Mouse (Mus musculus): ENCODE measurements around the gene Ces1b.
A peak's percentile ranks its signal among the peaks of the same experiment; 100 is the strongest.

The Ces1b gene

GRCm38 (mm10) chr8:93079887-93080286, at the start of gene Ces1b:
Gene Ces1b, minus strand, starts transcription at chr8:93080017.
- no peak for DNase-seq

GRCm38 (mm10) chr8:93126476-93126875, 46.7 kb upstream of the Ces1b start:
- peak; percentile 29 to 37 for DNase-seq

- no peak for DNase-seq
Observed at GRCm38 (mm10) chr8:93122005-93122404, 42.2 kb upstream of the Ces1b start.

- peak in 1 of 2 experiments; percentile 54 for DNase-seq
Observed at GRCm38 (mm10) chr8:93095376-93095775, 15.6 kb upstream of the Ces1b start.

- DNase-seq = no peak
Observed at GRCm38 (mm10) chr8:93091324-93091723, 11.5 kb upstream of the Ces1b start.

- DNase-seq = no peak
Observed at GRCm38 (mm10) chr8:93088686-93089122, 8.9 kb upstream of the Ces1b start.

- no peak for DNase-seq
Observed at GRCm38 (mm10) chr8:93088193-93088592, 8.4 kb upstream of the Ces1b start.

GRCm38 (mm10) chr8:93075251-93075650, 4.6 kb downstream of the Ces1b start:
- DNase-seq = peak in 1 of 2 experiments; percentile 2

- no peak for DNase-seq
Observed at GRCm38 (mm10) chr8:93063416-93064117, 16.2 kb downstream of the Ces1b start.

- DNase-seq = peak; percentile 42 to 76
Observed at GRCm38 (mm10) chr8:93059185-93059584, 20.6 kb downstream of the Ces1b start.

- DNase-seq = no peak
Observed at GRCm38 (mm10) chr8:93055238-93055637, 24.6 kb downstream of the Ces1b start.

- no peak for DNase-seq
Observed at GRCm38 (mm10) chr8:93048510-93049416, 31.1 kb downstream of the Ces1b start.

- DNase-seq = no peak
Observed at GRCm38 (mm10) chr8:93048092-93048491, 31.7 kb downstream of the Ces1b start, which contains the start of gene Ces1a. Gene Ces1a, minus strand, starts transcription at chr8:93048192.

- DNase-seq = no peak
Observed at GRCm38 (mm10) chr8:93043083-93043482, 36.7 kb downstream of the Ces1b start.

- DNase-seq = peak in 1 of 2 experiments; percentile 60
Observed at GRCm38 (mm10) chr8:93040776-93041567, 38.8 kb downstream of the Ces1b start.

- DNase-seq = no peak
Observed at GRCm38 (mm10) chr8:93040256-93040655, 39.6 kb downstream of the Ces1b start.

GRCm38 (mm10) chr8:93038831-93039230, 41.0 kb downstream of the Ces1b start:
- DNase-seq = no peak

GRCm38 (mm10) chr8:93030664-93031063, 49.2 kb downstream of the Ces1b start:
- no peak for DNase-seq

- DNase-seq = no peak
Observed at GRCm38 (mm10) chr8:93021738-93022137, 58.1 kb downstream of the Ces1b start.

- no peak for DNase-seq
Observed at GRCm38 (mm10) chr8:93014300-93014699, 65.5 kb downstream of the Ces1b start.

GRCm38 (mm10) chr8:93012226-93012625, 67.6 kb downstream of the Ces1b start:
- peak in 1 of 2 experiments; percentile 24 for DNase-seq

- peak; percentile 76 to 92 for DNase-seq
Observed at GRCm38 (mm10) chr8:93011439-93011838, 68.4 kb downstream of the Ces1b start.

GRCm38 (mm10) chr8:93010286-93010685, 69.5 kb downstream of the Ces1b start:
- peak in 1 of 2 experiments; percentile 63 for DNase-seq

Measured in kidney, postnatal 25 days (tissue).